Mouse (Mus musculus) hindbrain, embryonic 15.5 days (tissue): ENCODE results near the gene Gm7102. TPM values are rescaled to one million over a fixed set of nuclear protein-coding genes. Genes with fewer than 3 reads are reported as not detected.

Source experiments
- ATAC-seq: fragments of 200-750 bp; cut with Nextera tagmentation; 2 replicates; pipeline ENCODE4 v1.8.0; 2017; ENCODE audit warnings: low read depth, moderate number of reproducible peaks, moderate TSS enrichment; ENCODE audit not compliant: low FRiP score
- H3K27ac ChIP-seq: fragments of 300-500 bp; sonication (generic); replicated peaks from 2 replicates; pipeline ENCODE4 v1.5.1; 2015; ENCODE audit warnings: mild to moderate bottlenecking, inconsistent platforms
- H3K27me3 ChIP-seq: fragments of 300-500 bp; sonication (generic); 2 replicates; pipeline ENCODE4 v1.6.1; 2015; ENCODE audit warnings: control low read depth, inconsistent platforms
- H3K36me3 ChIP-seq: fragments of 300-500 bp; sonication (generic); 2 replicates; pipeline ENCODE4 v1.6.1; 2015; ENCODE audit warnings: control low read depth, inconsistent platforms
- H3K4me1 ChIP-seq: fragments of 300-500 bp; sonication (generic); replicated peaks from 2 replicates; pipeline ENCODE4 v1.6.1; 2015; ENCODE audit warnings: control low read depth, inconsistent platforms
- H3K4me2 ChIP-seq: fragments of 300-500 bp; sonication (generic); 2 replicates; pipeline ENCODE4 v1.6.1; 2015; ENCODE audit warnings: moderate library complexity, mild to moderate bottlenecking, inconsistent platforms
- H3K4me3 ChIP-seq: fragments of 300-500 bp; sonication (generic); 2 replicates; pipeline ENCODE4 v1.5.1; 2015; ENCODE audit warnings: mild to moderate bottlenecking, inconsistent platforms
- H3K9ac ChIP-seq: fragments of 300-500 bp; sonication (generic); 2 replicates; pipeline ENCODE4 v1.6.1; 2015; ENCODE audit warnings: inconsistent platforms
- H3K9me3 ChIP-seq: fragments of 300-500 bp; sonication (generic); 2 replicates; pipeline ENCODE4 v1.6.1; 2016; ENCODE audit warnings: control low read depth, inconsistent platforms
- WGBS: fragments of 180-500 bp; shearing (Covaris S2); methylation state at CpG from one replicate; pipeline ENCODE4 v1.1.7; 2015; 5-methylcytosine and 5-hydroxymethylcytosine counted together
- polyA plus RNA-seq: library from polyadenylated mRNA; unstranded; fragments of >200 nt; fragmentation: Nextera tagmentation; extraction: Ambion mirVana; gene quantifications from 2 replicates; pipeline ENCODE4 v1.2.1, GENCODE M21; 2015

Gm7102 gene
- polyA plus RNA-seq, 1 experiment from 2014 or later = not detected

GRCm38 (mm10) chr19:61138655-61139054 is 37.5 kb downstream of the Gm7102 start:
- Histone ChIP-seq H3K27ac (no peak overlapping the region), H3K4me3 (no peak overlapping the region), H3K27me3 (no peaks in the 10 kb centered on the region), H3K9ac (no peak overlapping the region), H3K4me1 (peaks cover 15% of the 10 kb centered on the region), H3K4me2 (no peak overlapping the region), H3K36me3 (no peaks in the 10 kb centered on the region), H3K9me3 (no peaks in the 10 kb centered on the region)
- no peak for ATAC-seq

DNA sequence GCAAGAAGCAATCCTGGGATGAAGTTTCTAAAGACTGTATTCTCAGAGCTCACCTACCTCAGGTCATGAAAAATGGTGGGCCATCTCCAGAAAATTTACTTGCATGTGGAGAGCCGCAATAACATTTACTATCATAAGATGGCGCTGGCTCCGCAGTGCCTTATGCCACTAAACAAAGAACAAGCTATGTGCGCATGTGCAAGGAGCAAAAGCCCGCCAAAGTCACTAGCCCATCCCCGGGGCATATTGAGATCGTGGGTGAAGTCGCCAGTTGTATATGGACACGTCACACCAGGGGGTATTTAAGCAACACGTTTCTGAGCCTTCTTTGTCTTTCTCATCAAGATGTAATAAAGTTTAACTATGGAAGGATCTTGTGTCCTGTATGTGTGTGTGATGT is 45.0 kb downstream of the Gm7102 start:
- 93% methylated on average over 10 of the region's 10 CpGs for WGBS
- no peak for ATAC-seq
- no peak overlapping the region for H3K4me2 ChIP-seq

More for the DNA sequence above, 45.0 kb downstream of the Gm7102 start:
- Histone ChIP-seq H3K27ac (no peak overlapping the region), H3K36me3 (peaks cover 22% of the 10 kb centered on the region), H3K4me3 (no peak overlapping the region), H3K9me3 (no peaks in the 10 kb centered on the region; the same call in 1 of the 2 replicates), H3K4me1 (no peaks in the 10 kb centered on the region), H3K27me3 (no peaks in the 10 kb centered on the region), H3K9ac (no peak overlapping the region)

Other genes starting within 250 kb of the Gm7102 start
- gene Zfp950, start 35.5 kb downstream of the Gm7102 start, polyA plus RNA-seq = 47.7 and 56.9 TPM in 2 replicates
- gene Gm6020, start 7.6 kb upstream of the Gm7102 start, polyA plus RNA-seq = not detected in 2 replicates
- 60.2 and 77.5 TPM in 2 replicates for gene Csf2ra, start 52.1 kb upstream of the Gm7102 start, polyA plus RNA-seq
- gene Gm21060, start 120.8 kb upstream of the Gm7102 start, polyA plus RNA-seq = not detected in 2 replicates